Mouse (Mus musculus): ENCODE measurements around the gene Ubtf. TPM values are rescaled to one million over a fixed set of nuclear protein-coding genes. Genes with fewer than 3 reads are reported as not detected.
A peak's percentile ranks its signal among the peaks of the same experiment; 100 is the strongest.

Ubtf gene
- polyA plus RNA-seq, 1 experiment from 2014 or later: 99.1 TPM

GRCm38 (mm10) chr11:102316572-102317297, 2.8 kb downstream of the Ubtf start:
- peak overlapping the region; percentile 99 for H3K9ac ChIP-seq (replicated peaks; ENCODE audit: low read depth, low read length)
- peak overlapping the region; percentile 99 for H3K27ac ChIP-seq (ENCODE audit: low read length)
- WGBS: 0% methylated on average over 61 of the region's 80 CpGs
- no peaks in the 10 kb centered on the region for H3K27me3 ChIP-seq (replicated peaks; ENCODE audit: control insufficient read depth, insufficient read depth, low read length)
- H3K4me3 ChIP-seq (replicated peaks; ENCODE audit: low read length): peak overlapping the region; percentile 93
- no peaks in the 10 kb centered on the region for H3K9me3 ChIP-seq (ENCODE audit: control insufficient read depth, low read length)
- H3K36me3 ChIP-seq (ENCODE audit: control insufficient read depth, insufficient read depth): peaks cover 22% of the 10 kb centered on the region; the same call in 1 of the 2 replicates
- peak; percentile 32 for ATAC-seq
- H3K4me1 ChIP-seq (replicated peaks; ENCODE audit: control insufficient read depth, insufficient read depth, low read length): peaks cover 20% of the 10 kb centered on the region
- H3K4me2 ChIP-seq (ENCODE audit: low read length): peak overlapping the region; percentile 66

GRCm38 (mm10) chr11:102315690-102316571, 3.6 kb downstream of the Ubtf start:
- 9% methylated on average over 14 of the region's 14 CpGs for WGBS
- Histone ChIP-seq H3K4me3 (replicated peaks; ENCODE audit: low read length) (peak overlapping the region; percentile 93), H3K27me3 (replicated peaks; ENCODE audit: control insufficient read depth, insufficient read depth, low read length) (no peaks in the 10 kb centered on the region), H3K4me1 (replicated peaks; ENCODE audit: control insufficient read depth, insufficient read depth, low read length) (peaks cover 18% of the 10 kb centered on the region), H3K4me2 (ENCODE audit: low read length) (peak overlapping the region; percentile 66), H3K27ac (ENCODE audit: low read length) (peak overlapping the region; percentile 99), H3K36me3 (ENCODE audit: control insufficient read depth, insufficient read depth) (peaks cover 22% of the 10 kb centered on the region; the same call in 1 of the 2 replicates), H3K9me3 (ENCODE audit: control insufficient read depth, low read length) (no peaks in the 10 kb centered on the region), H3K9ac (replicated peaks; ENCODE audit: low read depth, low read length) (peak overlapping the region; percentile 99)
- ATAC-seq: no peak

GRCm38 (mm10) chr11:102314321-102314720, 5.2 kb downstream of the Ubtf start:
- Histone ChIP-seq H3K9me3 (ENCODE audit: control insufficient read depth, low read length) (no peaks in the 10 kb centered on the region), H3K4me2 (ENCODE audit: low read length) (no peak overlapping the region), H3K27me3 (replicated peaks; ENCODE audit: control insufficient read depth, insufficient read depth, low read length) (no peaks in the 10 kb centered on the region), H3K36me3 (ENCODE audit: control insufficient read depth, insufficient read depth) (peaks cover 22% of the 10 kb centered on the region; the same call in 1 of the 2 replicates), H3K27ac (ENCODE audit: low read length) (no peak overlapping the region), H3K4me3 (replicated peaks; ENCODE audit: low read length) (no peak overlapping the region), H3K9ac (replicated peaks; ENCODE audit: low read depth, low read length) (no peak overlapping the region), H3K4me1 (replicated peaks; ENCODE audit: control insufficient read depth, insufficient read depth, low read length) (peaks cover 17% of the 10 kb centered on the region)
- no peak for ATAC-seq
- 88% methylated on average over 12 of the region's 12 CpGs for WGBS

- Histone ChIP-seq H3K4me3 (replicated peaks; ENCODE audit: low read length) (no peak overlapping the region), H3K36me3 (ENCODE audit: control insufficient read depth, insufficient read depth) (peaks cover 28% of the 10 kb centered on the region; the same call in 1 of the 2 replicates), H3K9ac (replicated peaks; ENCODE audit: low read depth, low read length) (no peak overlapping the region), H3K27ac (ENCODE audit: low read length) (no peak overlapping the region), H3K4me1 (replicated peaks; ENCODE audit: control insufficient read depth, insufficient read depth, low read length) (peaks cover 25% of the 10 kb centered on the region), H3K4me2 (ENCODE audit: low read length) (no peak overlapping the region), H3K27me3 (replicated peaks; ENCODE audit: control insufficient read depth, insufficient read depth, low read length) (no peaks in the 10 kb centered on the region), H3K9me3 (ENCODE audit: control insufficient read depth, low read length) (no peaks in the 10 kb centered on the region)
- WGBS: 84% methylated on average over 6 of the region's 6 CpGs
- ATAC-seq: no peak
These were observed 7.0 kb downstream of the Ubtf start for GRCm38 (mm10) chr11:102312586-102312985.

- Histone ChIP-seq H3K9ac (replicated peaks; ENCODE audit: low read depth, low read length) (no peak overlapping the region), H3K27ac (ENCODE audit: low read length) (no peak overlapping the region), H3K4me1 (replicated peaks; ENCODE audit: control insufficient read depth, insufficient read depth, low read length) (peaks cover 25% of the 10 kb centered on the region), H3K36me3 (ENCODE audit: control insufficient read depth, insufficient read depth) (peaks cover 34% of the 10 kb centered on the region; the same call in 1 of the 2 replicates), H3K27me3 (replicated peaks; ENCODE audit: control insufficient read depth, insufficient read depth, low read length) (no peaks in the 10 kb centered on the region), H3K4me2 (ENCODE audit: low read length) (no peak overlapping the region), H3K4me3 (replicated peaks; ENCODE audit: low read length) (no peak overlapping the region), H3K9me3 (ENCODE audit: control insufficient read depth, low read length) (no peaks in the 10 kb centered on the region)
- WGBS: 85% methylated on average over 4 of the region's 4 CpGs
- ATAC-seq: no peak
These were observed 7.6 kb downstream of the Ubtf start for GRCm38 (mm10) chr11:102311966-102312365.

GRCm38 (mm10) chr11:102310768-102311695, 8.5 kb downstream of the Ubtf start:
- WGBS: 46% methylated on average over 37 of the region's 38 CpGs
- H3K36me3 ChIP-seq (ENCODE audit: control insufficient read depth, insufficient read depth): peaks cover 42% of the 10 kb centered on the region
- no peak for ATAC-seq
- no peaks in the 10 kb centered on the region for H3K27me3 ChIP-seq (replicated peaks; ENCODE audit: control insufficient read depth, insufficient read depth, low read length)
- H3K4me1 ChIP-seq (replicated peaks; ENCODE audit: control insufficient read depth, insufficient read depth, low read length): peaks cover 20% of the 10 kb centered on the region
- no peaks in the 10 kb centered on the region for H3K9me3 ChIP-seq (ENCODE audit: control insufficient read depth, low read length)
- no peak overlapping the region for H3K4me2 ChIP-seq (ENCODE audit: low read length)
- H3K9ac ChIP-seq (replicated peaks; ENCODE audit: low read depth, low read length): no peak overlapping the region
- no peak overlapping the region for H3K4me3 ChIP-seq (replicated peaks; ENCODE audit: low read length)
- H3K27ac ChIP-seq (ENCODE audit: low read length): no peak overlapping the region

GRCm38 (mm10) chr11:102309821-102310617, 9.5 kb downstream of the Ubtf start:
- Histone ChIP-seq H3K4me1 (replicated peaks; ENCODE audit: control insufficient read depth, insufficient read depth, low read length) (peaks cover 11% of the 10 kb centered on the region), H3K36me3 (ENCODE audit: control insufficient read depth, insufficient read depth) (peaks cover 42% of the 10 kb centered on the region), H3K27ac (ENCODE audit: low read length) (no peak overlapping the region), H3K4me3 (replicated peaks; ENCODE audit: low read length) (no peak overlapping the region), H3K4me2 (ENCODE audit: low read length) (no peak overlapping the region), H3K9ac (replicated peaks; ENCODE audit: low read depth, low read length) (peak overlapping the region; percentile 27; the same call in 1 of the 2 replicates), H3K9me3 (ENCODE audit: control insufficient read depth, low read length) (no peaks in the 10 kb centered on the region), H3K27me3 (replicated peaks; ENCODE audit: control insufficient read depth, insufficient read depth, low read length) (no peaks in the 10 kb centered on the region)
- WGBS: 85% methylated on average over 22 of the region's 22 CpGs
- no peak for ATAC-seq

- 1% methylated on average over 27 of the region's 27 CpGs for WGBS
- Histone ChIP-seq H3K4me3 (replicated peaks; ENCODE audit: low read length) (peak overlapping the region; percentile 32), H3K27me3 (replicated peaks; ENCODE audit: control insufficient read depth, insufficient read depth, low read length) (no peaks in the 10 kb centered on the region), H3K9ac (replicated peaks; ENCODE audit: low read depth, low read length) (peak overlapping the region; percentile 31; the same call in 1 of the 2 replicates), H3K9me3 (ENCODE audit: control insufficient read depth, low read length) (no peaks in the 10 kb centered on the region), H3K27ac (ENCODE audit: low read length) (peak overlapping the region; percentile 9; the same call in 1 of the 2 replicates), H3K36me3 (ENCODE audit: control insufficient read depth, insufficient read depth) (peaks cover 39% of the 10 kb centered on the region), H3K4me2 (ENCODE audit: low read length) (peak overlapping the region; percentile 49), H3K4me1 (replicated peaks; ENCODE audit: control insufficient read depth, insufficient read depth, low read length) (peaks cover 11% of the 10 kb centered on the region)
- peak; percentile 95 for ATAC-seq
These were observed 10.6 kb downstream of the Ubtf start for GRCm38 (mm10) chr11:102308979-102309378.
